Mouse (Mus musculus) midbrain, postnatal 0 days (tissue): ENCODE data around the gene Rnf2. TPM values are rescaled to one million over a fixed set of nuclear protein-coding genes. Genes with fewer than 3 reads are reported as not detected.

ENCODE experiments used
- ATAC-seq: fragments of 200-750 bp; cut with Nextera tagmentation; 2 replicates; pipeline ENCODE4 v1.8.0; 2017; ENCODE audit warnings: moderate number of reproducible peaks, mild to moderate bottlenecking, moderate TSS enrichment, moderate library complexity; ENCODE audit not compliant: low FRiP score
- DNase-seq: peaks from one replicate; pipeline ENCODE4 v3.0.0-alpha.2; 2015; ENCODE audit warnings: low spot score
- H3K27ac ChIP-seq: fragments of 300-500 bp; sonication (generic); 2 replicates; pipeline ENCODE4 v1.5.1; 2014; ENCODE audit warnings: low read depth, mild to moderate bottlenecking, low read length, mixed read lengths
- H3K27me3 ChIP-seq: fragments of 300-500 bp; sonication (generic); 2 replicates; pipeline ENCODE4 v1.6.1; 2014; ENCODE audit warnings: low read length, control low read depth, mixed read lengths; ENCODE audit not compliant: insufficient read depth
- H3K36me3 ChIP-seq: fragments of 300-500 bp; sonication (generic); 2 replicates; pipeline ENCODE4 v1.6.1; 2014; ENCODE audit warnings: low read length, control low read depth, mixed read lengths; ENCODE audit not compliant: insufficient read depth
- H3K4me1 ChIP-seq: fragments of 300-500 bp; sonication (generic); 2 replicates; pipeline ENCODE4 v1.6.1; 2014; ENCODE audit warnings: mild to moderate bottlenecking, control low read depth, antibody characterized with exemption, low read length, mixed read lengths; ENCODE audit not compliant: insufficient read depth
- H3K4me2 ChIP-seq: fragments of 300-500 bp; sonication (generic); 2 replicates; pipeline ENCODE4 v1.6.1; 2014; ENCODE audit warnings: low read depth, mild to moderate bottlenecking, low read length, mixed read lengths; ENCODE audit not compliant: poor library complexity, severe bottlenecking
- H3K4me3 ChIP-seq: fragments of 300-500 bp; sonication (generic); 2 replicates; pipeline ENCODE4 v1.5.1; 2014; ENCODE audit warnings: low read depth, mild to moderate bottlenecking, low read length, moderate library complexity
- H3K9ac ChIP-seq: fragments of 300-500 bp; sonication (generic); replicated peaks from 2 replicates; pipeline ENCODE4 v1.6.1; 2014; ENCODE audit warnings: mild to moderate bottlenecking, low read length, moderate library complexity, mixed read lengths; ENCODE audit not compliant: poor library complexity, severe bottlenecking
- H3K9me3 ChIP-seq: fragments of 300-500 bp; sonication (generic); 2 replicates; pipeline ENCODE4 v1.6.1; 2016; ENCODE audit warnings: low read length, control low read depth
- CTCF ChIP-seq: IDR thresholded peaks from 2 replicates; pipeline ENCODE4 v1.5.1; 2016; ENCODE audit warnings: antibody characterized with exemption, mild to moderate bottlenecking
- WGBS: fragments of 180-500 bp; shearing (Covaris S2); extraction: QIAGEN DNeasy Blood & Tissue Kit; methylation state at CpG from one replicate; pipeline ENCODE4 v1.1.7; 2014; 5-methylcytosine and 5-hydroxymethylcytosine counted together
- polyA plus RNA-seq: library from polyadenylated mRNA; unstranded; fragments of >200 nt; fragmentation: Nextera tagmentation; extraction: Ambion mirVana; gene quantifications from 2 replicates; pipeline ENCODE4 v1.2.1, GENCODE M21; 2015
- total RNA-seq: library from RNA; depleted of rRNA; stranded (reverse); fragments of >200 nt; gene quantifications from 2 replicates; pipeline ENCODE4 v1.2.3, GENCODE M21; 2014

Gene Rnf2
- total and polyA plus RNA-seq, 2 experiments from 2014 or later: 68.1 to 77.8 TPM

DNA sequence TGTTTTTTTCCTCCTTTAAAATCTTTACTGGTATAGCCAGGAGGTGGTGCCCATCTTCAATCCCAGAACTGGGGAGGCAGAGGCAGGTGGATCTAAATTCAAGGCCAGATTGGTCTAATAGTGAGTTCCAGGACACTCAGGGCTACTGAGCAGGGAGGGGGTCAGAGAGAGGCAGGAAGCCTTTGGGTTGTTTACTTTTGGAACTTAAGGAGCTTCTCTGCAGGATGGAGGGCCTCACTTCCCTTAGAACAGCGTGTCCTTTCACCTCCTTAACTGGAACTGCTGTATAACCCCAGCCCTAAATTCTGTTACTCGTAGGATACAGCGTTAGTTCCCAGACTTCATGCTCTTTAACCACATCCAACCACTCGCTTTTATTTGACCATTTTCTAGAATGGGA is 10.1 kb upstream of the Rnf2 start:
- no peaks in the 10 kb centered on the region for H3K4me1 ChIP-seq
- DNase-seq: no peak
- no peak overlapping the region for H3K9ac ChIP-seq
- no peak for ATAC-seq
- no peaks in the 10 kb centered on the region for H3K9me3 ChIP-seq
- no peak overlapping the region for H3K4me3 ChIP-seq
- H3K4me2 ChIP-seq: no peak overlapping the region
- WGBS: 64% methylated on average over 4 of the region's 4 CpGs
- no peaks in the 10 kb centered on the region for H3K36me3 ChIP-seq
- no peak overlapping the region for H3K27ac ChIP-seq
- no peaks in the 10 kb centered on the region for H3K27me3 ChIP-seq
- TF ChIP-seq CTCF: no peak

GRCm38 (mm10) chr1:151499815-151500501 is 797 bp downstream of the Rnf2 start:
- no peaks in the 10 kb centered on the region for H3K36me3 ChIP-seq
- H3K9me3 ChIP-seq: no peaks in the 10 kb centered on the region
- TF ChIP-seq CTCF: no peak
- H3K27ac ChIP-seq: peak overlapping the region; percentile 88
- peaks cover 8% of the 10 kb centered on the region; the same call in 1 of the 2 replicates for H3K4me1 ChIP-seq
- ATAC-seq (peak; percentile 60), DNase-seq (peak; percentile 35)
- no peaks in the 10 kb centered on the region for H3K27me3 ChIP-seq
- WGBS: under 1% methylated on average over 53 of the region's 59 CpGs
- peak overlapping the region; percentile 94 for H3K4me3 ChIP-seq
- peak overlapping the region; percentile 95 for H3K9ac ChIP-seq
- peak overlapping the region; percentile 62 for H3K4me2 ChIP-seq

GRCm38 (mm10) chr1:151498381-151498780 is 2.4 kb downstream of the Rnf2 start:
- TF ChIP-seq CTCF: no peak
- H3K9me3 ChIP-seq: no peaks in the 10 kb centered on the region
- ATAC-seq: no peak

GRCm38 (mm10) chr1:151497942-151498341 is 2.8 kb downstream of the Rnf2 start:
- no peak for DNase-seq
- no peak overlapping the region for H3K4me3 ChIP-seq
- no peaks in the 10 kb centered on the region for H3K36me3 ChIP-seq
- H3K4me2 ChIP-seq: no peak overlapping the region
- 73% methylated on average over 2 of the region's 2 CpGs for WGBS
- ATAC-seq: no peak
- no peak overlapping the region for H3K27ac ChIP-seq
- no peaks in the 10 kb centered on the region for H3K27me3 ChIP-seq
- TF ChIP-seq CTCF: no peak
- H3K9ac ChIP-seq: no peak overlapping the region
- H3K9me3 ChIP-seq: no peaks in the 10 kb centered on the region
- H3K4me1 ChIP-seq: peaks cover 8% of the 10 kb centered on the region; the same call in 1 of the 2 replicates

More at GRCm38 (mm10) chr1:151498381-151498780, 2.4 kb downstream of the Rnf2 start:
- no peak overlapping the region for H3K9ac ChIP-seq
- H3K4me2 ChIP-seq: peak overlapping the region; percentile 35; the same call in 1 of the 2 replicates
- WGBS: 90% methylated on average over 3 of the region's 3 CpGs
- no peak overlapping the region for H3K27ac ChIP-seq
- no peak overlapping the region for H3K4me3 ChIP-seq
- H3K27me3 ChIP-seq: no peaks in the 10 kb centered on the region
- H3K4me1 ChIP-seq: peaks cover 8% of the 10 kb centered on the region; the same call in 1 of the 2 replicates
- H3K36me3 ChIP-seq: no peaks in the 10 kb centered on the region
- DNase-seq: no peak

- no peak overlapping the region for H3K4me3 ChIP-seq
- no peak overlapping the region for H3K4me2 ChIP-seq
- no peak overlapping the region for H3K9ac ChIP-seq
- no peak overlapping the region for H3K27ac ChIP-seq
- no peaks in the 10 kb centered on the region for H3K27me3 ChIP-seq
- peak; percentile 66 for TF ChIP-seq CTCF
- no peaks in the 10 kb centered on the region for H3K9me3 ChIP-seq
- no peak for ATAC-seq
- no peaks in the 10 kb centered on the region for H3K36me3 ChIP-seq
- peak; percentile 24 for DNase-seq
- 93% methylated on average over 8 of the region's 8 CpGs for WGBS
- H3K4me1 ChIP-seq: peaks cover 8% of the 10 kb centered on the region; the same call in 1 of the 2 replicates
These were observed 3.7 kb downstream of the Rnf2 start for GRCm38 (mm10) chr1:151497028-151497427.

GRCm38 (mm10) chr1:151495635-151496285 is 5.0 kb downstream of the Rnf2 start:
- DNase-seq (no peak), ATAC-seq (no peak)
- Histone ChIP-seq H3K9me3 (no peaks in the 10 kb centered on the region), H3K4me2 (no peak overlapping the region), H3K9ac (no peak overlapping the region), H3K27me3 (no peaks in the 10 kb centered on the region), H3K4me3 (no peak overlapping the region), H3K36me3 (no peaks in the 10 kb centered on the region), H3K4me1 (peaks cover 8% of the 10 kb centered on the region; the same call in 1 of the 2 replicates), H3K27ac (no peak overlapping the region)
- 93% methylated on average over 2 of the region's 2 CpGs for WGBS
- no peak for TF ChIP-seq CTCF
